Mouse (Mus musculus): ENCODE data around the gene Prdm15. TPM values are rescaled to one million over a fixed set of nuclear protein-coding genes. Genes with fewer than 3 reads are reported as not detected.

The Prdm15 gene
- total RNA-seq, 1 experiment, result 15.0 TPM

- in situ Hi-C loops (cut with MboI; ENCODE audit: low sequenced_read_pairs in 2 of 2, unreplicated experiment in 2 of 2), result no loop called here
- Histone ChIP-seq H3K36me3 (ENCODE audit: control insufficient read depth, insufficient read depth, low read length, poor library complexity, severe bottlenecking) (no peaks in the 10 kb centered on the region), H3K27ac (ENCODE audit: insufficient read depth, low read depth, low read length, poor library complexity, severe bottlenecking) (no peak overlapping the region), H3K9me3 (ENCODE audit: control insufficient read depth, insufficient read depth, low read depth, low read length) (no peaks in the 10 kb centered on the region), H3K9ac (ENCODE audit: insufficient read depth, low read depth, low read length, poor library complexity, severe bottlenecking) (no peak overlapping the region), H3K4me3 (ENCODE audit: insufficient read depth in 1 of 2, low read depth in 1 of 2, low read length in 2 of 2, poor library complexity in 1 of 2, severe bottlenecking in 1 of 2) (no peak overlapping the region), H3K4me1 (ENCODE audit: control insufficient read depth in 2 of 2, insufficient read depth in 2 of 2, low read length in 2 of 2, poor library complexity in 1 of 2) (peaks cover 0 to 4% of the 10 kb centered on the region in 2 experiments; a peak in 1 of 4 replicates)
- TF ChIP-seq ZNF384 (IDR thresholded peaks at IDR 0.05; ENCODE audit: low read depth, low read length) (no peak), CHD2 (IDR thresholded peaks at IDR 0.05; ENCODE audit: low read depth, low read length) (no peak), MAFK (IDR thresholded peaks at IDR 0.05; ENCODE audit: insufficient read depth, low read depth, low read length) (no peak), HCFC1 (IDR thresholded peaks at IDR 0.05; ENCODE audit: borderline replicate concordance, insufficient read depth, low read length) (no peak), ZC3H11A (IDR thresholded peaks at IDR 0.05; ENCODE audit: borderline replicate concordance, low read depth, low read length) (no peak)
- no peak for DNase-seq (ENCODE audit: low read depth, low spot score)
Observed at GRCm38 (mm10) chr16:97872657-97873056, 21.0 kb upstream of the Prdm15 start.

DNA sequence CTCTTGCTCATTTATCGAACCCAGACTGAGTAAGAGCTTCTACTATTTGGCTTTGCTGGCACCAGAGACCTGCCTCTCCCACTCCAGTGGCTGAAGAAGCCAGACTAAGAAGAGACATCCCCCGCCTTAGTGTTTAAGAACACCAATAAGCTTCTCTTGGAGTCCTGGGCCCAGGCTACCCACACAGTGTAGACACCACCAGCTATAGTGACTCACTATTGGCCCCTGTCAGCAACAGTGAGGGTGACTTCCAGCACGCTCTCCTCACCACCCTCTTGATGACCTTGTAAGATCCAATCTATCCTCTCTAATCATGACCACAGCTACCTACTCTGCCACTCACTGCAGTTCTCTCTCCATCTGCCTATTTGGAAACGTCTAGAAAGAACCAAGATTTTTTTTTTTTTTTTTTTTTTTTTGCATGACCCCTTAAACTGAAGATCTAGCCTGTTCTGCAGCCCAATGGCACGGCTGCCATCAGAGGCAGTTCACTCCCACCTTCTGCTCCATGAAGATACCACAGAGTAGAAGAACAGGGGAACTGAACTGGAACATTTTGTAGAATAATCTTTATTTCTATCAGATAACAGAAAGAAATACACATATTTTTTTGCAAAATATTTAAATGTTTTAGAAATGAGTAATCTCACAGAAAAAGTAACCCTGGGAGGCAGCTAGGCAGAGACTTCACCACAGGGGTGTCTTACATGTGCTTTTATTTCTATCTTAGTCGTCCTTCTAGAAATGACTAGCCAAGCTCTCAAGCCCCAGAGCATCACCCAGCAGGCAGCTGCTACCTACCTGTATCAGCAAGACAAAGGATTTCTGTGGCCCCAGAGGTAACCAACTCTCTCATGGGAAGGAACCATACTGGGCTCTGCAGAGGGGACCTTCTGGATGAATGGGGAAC, 17.8 kb upstream of the Prdm15 start:
- H3K27ac ChIP-seq (ENCODE audit: insufficient read depth, low read depth, low read length, poor library complexity, severe bottlenecking), result no peak overlapping the region
- no peak for DNase-seq (ENCODE audit: low read depth, low spot score)
- H3K36me3 ChIP-seq (ENCODE audit: control insufficient read depth, insufficient read depth, low read length, poor library complexity, severe bottlenecking), result no peaks in the 10 kb centered on the region
- H3K9ac ChIP-seq (ENCODE audit: insufficient read depth, low read depth, low read length, poor library complexity, severe bottlenecking), result no peak overlapping the region
- peaks cover 0 to 4% of the 10 kb centered on the region in 2 experiments; a peak in 1 of 4 replicates for H3K4me1 ChIP-seq (ENCODE audit: control insufficient read depth in 2 of 2, insufficient read depth in 2 of 2, low read length in 2 of 2, poor library complexity in 1 of 2)
- no peak overlapping the region for H3K4me3 ChIP-seq (ENCODE audit: insufficient read depth in 1 of 2, low read depth in 1 of 2, low read length in 2 of 2, poor library complexity in 1 of 2, severe bottlenecking in 1 of 2)
- no peaks in the 10 kb centered on the region for H3K9me3 ChIP-seq (ENCODE audit: control insufficient read depth, insufficient read depth, low read depth, low read length)
- in situ Hi-C loops (cut with MboI; ENCODE audit: low sequenced_read_pairs in 2 of 2, unreplicated experiment in 2 of 2), result no loop called here
- TF ChIP-seq HCFC1 (IDR thresholded peaks at IDR 0.05; ENCODE audit: borderline replicate concordance, insufficient read depth, low read length) (no peak), ZNF384 (IDR thresholded peaks at IDR 0.05; ENCODE audit: low read depth, low read length) (no peak), ZC3H11A (IDR thresholded peaks at IDR 0.05; ENCODE audit: borderline replicate concordance, low read depth, low read length) (no peak), MAFK (IDR thresholded peaks at IDR 0.05; ENCODE audit: insufficient read depth, low read depth, low read length) (no peak), CHD2 (IDR thresholded peaks at IDR 0.05; ENCODE audit: low read depth, low read length) (no peak)

DNA sequence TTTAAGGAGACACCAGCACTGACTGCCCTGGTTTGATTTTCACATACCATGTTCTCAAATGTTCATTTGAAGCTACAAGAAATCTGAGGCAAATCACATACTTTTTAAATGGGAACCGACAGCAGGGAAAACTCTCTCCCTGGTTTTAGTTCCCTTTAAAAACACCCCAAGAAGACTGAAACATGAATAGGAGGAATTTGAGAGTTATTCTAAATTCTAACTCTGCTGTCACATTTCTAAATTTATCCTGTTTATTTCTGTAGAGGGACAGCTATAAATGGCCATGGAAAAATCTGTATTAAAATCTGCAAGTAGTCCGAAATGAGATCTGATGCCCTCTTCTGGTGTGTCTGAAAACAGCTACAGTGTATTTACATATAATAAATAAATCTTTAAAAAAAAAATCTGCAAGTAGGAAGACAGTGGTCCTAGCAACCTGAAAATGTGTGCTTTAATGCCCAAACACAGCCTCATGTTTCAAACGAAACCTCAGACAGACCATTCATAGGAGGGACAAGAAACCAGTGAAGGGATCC, 12.3 kb upstream of the Prdm15 start:
- no peak for TF ChIP-seq ZC3H11A (IDR thresholded peaks at IDR 0.05; ENCODE audit: borderline replicate concordance, low read depth, low read length)
- no peak for TF ChIP-seq MAFK (IDR thresholded peaks at IDR 0.05; ENCODE audit: insufficient read depth, low read depth, low read length)
- TF ChIP-seq ZNF384 (IDR thresholded peaks at IDR 0.05; ENCODE audit: low read depth, low read length), result no peak
- TF ChIP-seq CHD2 (IDR thresholded peaks at IDR 0.05; ENCODE audit: low read depth, low read length), result no peak
- H3K27ac ChIP-seq (ENCODE audit: insufficient read depth, low read depth, low read length, poor library complexity, severe bottlenecking), result no peak overlapping the region
- no peaks in the 10 kb centered on the region for H3K9me3 ChIP-seq (ENCODE audit: control insufficient read depth, insufficient read depth, low read depth, low read length)
- DNase-seq (ENCODE audit: low read depth, low spot score), result no peak
- H3K9ac ChIP-seq (ENCODE audit: insufficient read depth, low read depth, low read length, poor library complexity, severe bottlenecking), result no peak overlapping the region
- H3K36me3 ChIP-seq (ENCODE audit: control insufficient read depth, insufficient read depth, low read length, poor library complexity, severe bottlenecking), result no peaks in the 10 kb centered on the region
- in situ Hi-C loops (cut with MboI; ENCODE audit: low sequenced_read_pairs in 2 of 2, unreplicated experiment in 2 of 2), result no loop called here
- H3K4me3 ChIP-seq (ENCODE audit: insufficient read depth in 1 of 2, low read depth in 1 of 2, low read length in 2 of 2, poor library complexity in 1 of 2, severe bottlenecking in 1 of 2), result no peak overlapping the region
- no peaks in the 10 kb centered on the region for H3K4me1 ChIP-seq (ENCODE audit: control insufficient read depth in 2 of 2, insufficient read depth in 2 of 2, low read length in 2 of 2, poor library complexity in 1 of 2)

- no peaks in the 10 kb centered on the region for H3K36me3 ChIP-seq (ENCODE audit: control insufficient read depth, insufficient read depth, low read length, poor library complexity, severe bottlenecking)
- no peak for DNase-seq (ENCODE audit: low read depth, low spot score)
- H3K9me3 ChIP-seq (ENCODE audit: control insufficient read depth, insufficient read depth, low read depth, low read length), result no peaks in the 10 kb centered on the region
- in situ Hi-C loops (cut with MboI; ENCODE audit: low sequenced_read_pairs in 2 of 2, unreplicated experiment in 2 of 2), result no loop called here
- H3K9ac ChIP-seq (ENCODE audit: insufficient read depth, low read depth, low read length, poor library complexity, severe bottlenecking), result no peak overlapping the region
- 0 out of 4 replicates have a peak, but pooled peaks cover 0 to 2% of the 10 kb centered on the region in 2 experiments for H3K4me1 ChIP-seq (ENCODE audit: control insufficient read depth in 2 of 2, insufficient read depth in 2 of 2, low read length in 2 of 2, poor library complexity in 1 of 2)
- no peak overlapping the region for H3K4me3 ChIP-seq (ENCODE audit: insufficient read depth in 1 of 2, low read depth in 1 of 2, low read length in 2 of 2, poor library complexity in 1 of 2, severe bottlenecking in 1 of 2)
- no peak overlapping the region for H3K27ac ChIP-seq (ENCODE audit: insufficient read depth, low read depth, low read length, poor library complexity, severe bottlenecking)
- TF ChIP-seq MAFK (IDR thresholded peaks at IDR 0.05; ENCODE audit: insufficient read depth, low read depth, low read length), result no peak
- no peak for TF ChIP-seq ZC3H11A (IDR thresholded peaks at IDR 0.05; ENCODE audit: borderline replicate concordance, low read depth, low read length)
- no peak for TF ChIP-seq HCFC1 (IDR thresholded peaks at IDR 0.05; ENCODE audit: borderline replicate concordance, insufficient read depth, low read length)
- TF ChIP-seq CHD2 (IDR thresholded peaks at IDR 0.05; ENCODE audit: low read depth, low read length), result no peak
- TF ChIP-seq ZNF384 (IDR thresholded peaks at IDR 0.05; ENCODE audit: low read depth, low read length), result no peak
Observed at GRCm38 (mm10) chr16:97856050-97856449, 4.4 kb upstream of the Prdm15 start.
